Mouse (Mus musculus) T-helper 17 cell (primary cell): ENCODE data around the gene Chid1.

Experiments
- in situ Hi-C, 2 experiments: fragments of 300-600 bp; cut with MboI, MseI; formaldehyde crosslinking; loops; 1 replicate in 1 of 2; 2 replicates in 1 of 2; pipeline ENCODE4 v1.15.1; 2025; ENCODE audit warnings: high pct_unique_total_duplicates in 2 of 2

The Chid1 gene

GRCm38 (mm10) chr7:141478270-141478748, 61.3 kb downstream of the Chid1 start:
- in situ Hi-C loops: loop anchor here in 1 of 2 experiments (5.0 kb wide), 1 partner anchor 424 kb away; no protein-coding TSS in a partner anchor

GRCm38 (mm10) chr7:141477578-141478269, 61.9 kb downstream of the Chid1 start:
- in situ Hi-C loops: loop anchor here in 1 of 2 experiments (5.0 kb wide), 1 partner anchor 425 kb away; no protein-coding TSS in a partner anchor

GRCm38 (mm10) chr7:141476981-141477370, 62.7 kb downstream of the Chid1 start:
- in situ Hi-C loops: loop anchor here in 1 of 2 experiments (5.0 kb wide), 1 partner anchor 425 kb away; no protein-coding TSS in a partner anchor

GRCm38 (mm10) chr7:141476226-141476980, 63.3 kb downstream of the Chid1 start:
- in situ Hi-C loops: loop anchor here in 1 of 2 experiments (5.0 kb wide), 1 partner anchor 426 kb away; no protein-coding TSS in a partner anchor

GRCm38 (mm10) chr7:141475805-141476158, 63.9 kb downstream of the Chid1 start:
- in situ Hi-C loops: loop anchor here in 1 of 2 experiments (5.0 kb wide), 1 partner anchor 427 kb away; no protein-coding TSS in a partner anchor

GRCm38 (mm10) chr7:141475011-141475804, 64.4 kb downstream of the Chid1 start, which contains the start of the genes Polr2l and Tspan4:
TSS of gene Polr2l (minus strand) at chr7:141475132.
TSS of gene Tspan4 (plus strand) at chr7:141475240.
- in situ Hi-C loops: loop anchor here in 1 of 2 experiments (5.0 kb wide), 1 partner anchor 427 kb away; no protein-coding TSS in a partner anchor

- in situ Hi-C loops: no loop called here
Measured at GRCm38 (mm10) chr7:141474160-141474559, 65.5 kb downstream of the Chid1 start.

GRCm38 (mm10) chr7:141472763-141473162, 66.9 kb downstream of the Chid1 start:
- in situ Hi-C loops: no loop called here

GRCm38 (mm10) chr7:141472226-141472625, 67.4 kb downstream of the Chid1 start:
- in situ Hi-C loops: no loop called here

GRCm38 (mm10) chr7:141471236-141471635, 68.4 kb downstream of the Chid1 start:
- in situ Hi-C loops: no loop called here

- in situ Hi-C loops: no loop called here
Measured at GRCm38 (mm10) chr7:141470637-141470944, 69.1 kb downstream of the Chid1 start.

- in situ Hi-C loops: no loop called here
Measured at GRCm38 (mm10) chr7:141469901-141470636, 69.6 kb downstream of the Chid1 start.

- in situ Hi-C loops: no loop called here
Measured at GRCm38 (mm10) chr7:141469352-141469751, 70.3 kb downstream of the Chid1 start.

- in situ Hi-C loops: no loop called here
Measured at GRCm38 (mm10) chr7:141468522-141469211, 71.0 kb downstream of the Chid1 start.

- in situ Hi-C loops: no loop called here
Measured at GRCm38 (mm10) chr7:141468164-141468521, 71.5 kb downstream of the Chid1 start.

- in situ Hi-C loops: no loop called here
Measured at GRCm38 (mm10) chr7:141467230-141468030, 72.2 kb downstream of the Chid1 start, which contains the start of gene Cd151. TSS of gene Cd151 (plus strand) at chr7:141467392.

GRCm38 (mm10) chr7:141466607-141467148, 73.0 kb downstream of the Chid1 start:
- in situ Hi-C loops: no loop called here

- in situ Hi-C loops: no loop called here
Measured at GRCm38 (mm10) chr7:141466045-141466394, 73.6 kb downstream of the Chid1 start.

GRCm38 (mm10) chr7:141465388-141466044, 74.1 kb downstream of the Chid1 start:
- in situ Hi-C loops: no loop called here
